Mouse (Mus musculus): ENCODE data around the gene Ablim1. TPM values are rescaled to one million over a fixed set of nuclear protein-coding genes. Genes with fewer than 3 reads are reported as not detected.
"Not testable (repeated sequence)": the region's sequence is repeated elsewhere in the genome, so short reads cannot be mapped to it uniquely, and the experiment has no call there.

Ablim1 gene
- polyA plus RNA-seq, 1 experiment from 2014 or later, result 48.0 TPM

DNA sequence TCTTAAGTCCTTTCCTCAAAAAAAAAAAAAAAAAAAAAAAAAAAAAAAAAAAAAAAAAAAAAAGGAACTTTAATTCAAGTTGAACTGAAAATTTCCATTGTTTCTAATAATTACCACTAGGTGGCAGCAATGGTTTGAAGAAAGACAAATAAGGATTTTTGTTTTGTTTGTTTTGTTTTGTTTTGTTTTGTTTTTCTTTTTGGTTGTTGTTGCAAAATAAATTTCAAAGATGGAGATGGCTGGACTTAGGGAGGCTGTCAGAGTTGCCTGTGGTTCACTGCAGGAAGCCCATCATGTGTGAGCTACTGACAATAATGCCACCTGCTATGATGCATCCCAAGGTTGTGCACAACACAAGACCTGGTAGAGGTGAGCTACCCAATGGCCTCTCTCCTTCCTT is 176.7 kb downstream of the Ablim1 start:
- H3K4me2 ChIP-seq, result no peak overlapping the region
- H3K27ac ChIP-seq (replicated peaks), result no peak overlapping the region
- peaks cover 25% of the 10 kb centered on the region for H3K4me1 ChIP-seq (replicated peaks)
- no peaks in the 10 kb centered on the region for H3K27me3 ChIP-seq
- H3K9me3 ChIP-seq, result no peaks in the 10 kb centered on the region
- no peak overlapping the region for H3K9ac ChIP-seq
- no peak for ATAC-seq (ENCODE audit: low read depth)
- H3K36me3 ChIP-seq, result no peaks in the 10 kb centered on the region
- no peak overlapping the region for H3K4me3 ChIP-seq

DNA sequence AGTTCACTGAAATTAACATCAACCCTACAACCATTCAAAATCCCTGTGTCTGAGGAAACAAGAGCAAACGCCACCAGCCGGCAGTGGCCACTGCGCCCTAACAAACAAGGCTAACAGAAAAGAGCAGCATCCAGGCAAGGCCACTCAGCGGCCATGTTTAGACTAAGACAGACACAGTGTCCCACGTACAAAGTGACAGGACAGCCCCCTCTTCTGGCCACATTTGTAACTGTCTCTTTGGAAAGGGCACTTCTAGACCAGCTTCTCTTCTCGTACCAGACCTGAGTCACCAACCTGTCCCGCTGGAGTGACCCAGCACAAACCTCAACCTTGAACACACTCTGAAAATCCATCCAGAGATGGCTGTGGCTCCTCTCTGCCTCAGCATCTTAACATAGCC is 178.5 kb downstream of the Ablim1 start:
- no peaks in the 10 kb centered on the region for H3K9me3 ChIP-seq
- no peak overlapping the region for H3K9ac ChIP-seq
- H3K4me2 ChIP-seq, result no peak overlapping the region
- H3K36me3 ChIP-seq, result no peaks in the 10 kb centered on the region
- ATAC-seq (ENCODE audit: low read depth), result peak; percentile 44; the same call in 1 of the 2 replicates
- no peak overlapping the region for H3K4me3 ChIP-seq
- WGBS, result 45% methylated on average over 7 of the region's 7 CpGs
- H3K4me1 ChIP-seq (replicated peaks), result peaks cover 25% of the 10 kb centered on the region
- no peaks in the 10 kb centered on the region for H3K27me3 ChIP-seq
- H3K27ac ChIP-seq (replicated peaks), result no peak overlapping the region

DNA sequence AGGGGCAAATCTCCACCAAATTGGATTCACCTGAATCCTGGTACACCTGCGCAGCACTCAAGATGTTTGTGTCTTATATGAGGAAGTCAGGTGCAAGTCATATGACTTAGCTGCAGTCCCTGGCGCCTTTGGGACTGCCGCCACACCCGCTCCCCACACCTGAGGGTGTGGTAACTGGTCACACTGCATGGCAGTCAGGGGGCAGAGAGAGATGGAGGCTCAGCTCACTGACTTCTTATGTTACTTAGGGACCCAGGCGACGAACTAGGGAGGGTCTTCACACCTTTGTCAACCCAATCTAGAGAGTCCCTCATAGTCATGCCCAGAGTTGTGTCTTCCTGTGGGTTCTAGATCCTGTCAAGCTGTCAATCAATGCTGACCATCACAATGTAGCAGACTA is 179.1 kb downstream of the Ablim1 start:
- not testable (repeated sequence) for H3K36me3 ChIP-seq; H3K4me2 ChIP-seq; H3K9me3 ChIP-seq; ATAC-seq (ENCODE audit: low read depth); H3K4me3 ChIP-seq; H3K27me3 ChIP-seq; H3K27ac ChIP-seq (replicated peaks); H3K9ac ChIP-seq
- H3K4me1 ChIP-seq (replicated peaks), result peaks cover 25% of the 10 kb centered on the region
- WGBS, result 91% methylated on average over 6 of the region's 6 CpGs

DNA sequence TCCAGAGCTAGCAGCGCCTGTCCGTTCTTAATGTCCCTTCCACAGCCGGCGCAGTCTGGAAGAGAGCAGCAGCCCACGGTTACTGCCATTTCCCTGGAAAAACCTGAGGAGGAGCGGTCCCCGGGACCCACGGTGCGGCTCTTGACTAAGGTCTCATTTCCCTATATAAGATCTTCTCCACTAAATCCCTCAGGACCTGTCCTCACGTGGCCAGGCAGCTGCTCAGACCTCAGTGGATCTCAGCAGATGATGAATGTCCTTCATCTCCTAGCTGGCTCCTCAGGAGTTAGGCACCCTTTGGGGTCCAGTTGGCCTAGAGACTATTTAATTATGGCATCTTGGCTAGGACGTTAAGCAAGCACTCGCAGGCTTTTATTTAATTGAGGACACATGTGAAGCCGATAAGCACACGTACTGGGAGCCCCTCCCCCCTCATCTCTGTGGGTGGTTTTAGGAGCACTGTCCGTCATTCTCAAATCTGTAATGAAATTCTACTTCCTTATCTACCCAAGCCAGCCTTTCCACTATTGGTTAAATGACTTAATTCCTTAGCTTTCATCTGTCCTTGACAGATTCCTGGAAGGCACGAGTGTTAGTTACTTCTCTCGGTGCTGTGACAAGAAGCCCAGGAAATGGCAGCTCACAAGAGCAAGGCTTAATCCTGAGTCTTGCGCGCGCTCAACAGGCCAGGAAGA is 179.9 kb downstream of the Ablim1 start:
- Histone ChIP-seq H3K27ac (replicated peaks) (peak overlapping the region; percentile 62), H3K4me3 (peak overlapping the region; percentile 0; the same call in 1 of the 2 replicates), H3K9ac (peak overlapping the region; percentile 47), H3K27me3 (no peaks in the 10 kb centered on the region), H3K36me3 (no peaks in the 10 kb centered on the region), H3K4me2 (peak overlapping the region; percentile 40), H3K9me3 (no peaks in the 10 kb centered on the region), H3K4me1 (replicated peaks) (peaks cover 25% of the 10 kb centered on the region)
- ATAC-seq (ENCODE audit: low read depth), result peak; percentile 41
- 41% methylated on average over 20 of the region's 20 CpGs for WGBS

DNA sequence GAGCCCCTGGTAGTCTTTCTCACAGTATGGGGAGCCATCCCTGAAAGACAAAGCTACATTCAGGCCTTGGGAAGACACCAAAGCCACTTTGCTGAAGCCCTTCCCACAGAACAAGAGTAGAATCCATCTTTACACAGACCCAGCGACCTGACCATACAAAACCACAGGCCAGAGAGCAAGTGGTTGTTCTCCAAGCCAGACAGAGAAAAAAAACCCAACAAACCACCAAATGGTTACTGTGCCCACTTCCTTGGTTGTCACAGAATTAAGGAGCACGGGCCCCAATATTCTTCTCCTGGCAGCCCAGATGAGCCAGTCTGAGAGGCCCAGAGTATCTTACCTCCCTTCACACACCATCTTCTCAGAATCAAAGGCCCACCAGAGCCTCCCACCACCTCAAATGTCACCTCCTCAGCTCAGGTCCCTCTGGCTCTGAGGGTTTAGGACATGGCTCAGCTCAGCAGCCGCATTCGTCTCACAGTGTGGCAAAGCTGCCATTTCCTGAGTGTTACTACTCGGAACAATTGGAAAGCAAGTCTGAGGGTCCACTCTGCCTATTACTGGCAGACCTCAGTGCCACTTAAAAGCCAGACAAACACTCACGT is 181.7 kb downstream of the Ablim1 start:
- no peaks in the 10 kb centered on the region for H3K9me3 ChIP-seq
- peaks cover 21% of the 10 kb centered on the region for H3K4me1 ChIP-seq (replicated peaks)
- no peak overlapping the region for H3K4me2 ChIP-seq
- H3K27me3 ChIP-seq, result no peaks in the 10 kb centered on the region
- no peak for ATAC-seq (ENCODE audit: low read depth)
- no peaks in the 10 kb centered on the region for H3K36me3 ChIP-seq
- no peak overlapping the region for H3K27ac ChIP-seq (replicated peaks)
- WGBS, result 84% methylated on average over 6 of the region's 6 CpGs
- H3K4me3 ChIP-seq, result no peak overlapping the region
- no peak overlapping the region for H3K9ac ChIP-seq

DNA sequence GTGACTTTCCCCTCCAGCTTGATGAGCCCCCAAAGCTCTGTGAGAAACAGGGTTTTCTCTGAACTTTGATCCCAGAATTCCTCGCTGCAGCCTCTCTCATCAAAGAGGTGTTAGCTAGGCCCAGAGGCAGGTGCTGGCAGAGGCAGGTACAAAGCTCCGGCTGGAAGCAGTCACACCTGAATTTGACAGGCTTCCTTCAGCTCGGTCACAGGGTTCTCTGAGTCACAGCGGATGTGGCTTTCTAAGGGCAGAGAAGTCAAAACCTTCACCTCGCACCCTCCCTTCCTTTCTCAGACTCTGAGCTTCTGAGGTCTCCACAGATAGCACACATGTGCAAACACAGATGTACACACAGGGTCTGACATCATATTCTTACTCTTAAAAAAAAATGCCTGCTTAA is 182.4 kb downstream of the Ablim1 start:
- H3K4me2 ChIP-seq, result no peak overlapping the region
- ATAC-seq (ENCODE audit: low read depth), result no peak
- 82% methylated on average over 5 of the region's 5 CpGs for WGBS
- H3K27me3 ChIP-seq, result no peaks in the 10 kb centered on the region
- peaks cover 21% of the 10 kb centered on the region for H3K4me1 ChIP-seq (replicated peaks)
- no peak overlapping the region for H3K9ac ChIP-seq
- H3K4me3 ChIP-seq, result no peak overlapping the region
- H3K9me3 ChIP-seq, result no peaks in the 10 kb centered on the region
- H3K36me3 ChIP-seq, result no peaks in the 10 kb centered on the region
- H3K27ac ChIP-seq (replicated peaks), result no peak overlapping the region

DNA sequence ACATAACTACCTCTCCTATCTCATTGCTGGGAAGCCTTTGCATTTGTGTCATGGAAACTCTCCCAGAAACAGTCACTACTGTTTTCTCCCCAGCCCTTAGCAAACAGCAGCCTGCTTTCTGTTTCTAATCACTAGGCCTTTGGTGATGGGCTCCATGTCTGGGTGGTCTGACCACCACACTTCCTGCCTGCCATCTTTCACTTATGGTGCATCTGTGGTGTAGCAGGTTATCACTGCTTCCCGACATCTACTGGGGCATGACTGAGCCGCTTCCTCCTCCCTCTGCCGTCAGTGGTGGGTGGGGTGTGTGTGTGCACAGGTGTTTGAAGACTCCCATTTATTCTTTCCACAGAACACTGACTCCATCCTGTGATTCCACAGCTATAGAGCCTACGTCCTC is 183.4 kb downstream of the Ablim1 start:
- Histone ChIP-seq H3K9me3 (no peaks in the 10 kb centered on the region), H3K27ac (replicated peaks) (no peak overlapping the region), H3K9ac (no peak overlapping the region), H3K27me3 (no peaks in the 10 kb centered on the region), H3K36me3 (no peaks in the 10 kb centered on the region), H3K4me1 (replicated peaks) (peaks cover 21% of the 10 kb centered on the region), H3K4me2 (no peak overlapping the region), H3K4me3 (no peak overlapping the region)
- ATAC-seq (ENCODE audit: low read depth), result no peak
- WGBS, result 91% methylated on average over 4 of the region's 4 CpGs

DNA sequence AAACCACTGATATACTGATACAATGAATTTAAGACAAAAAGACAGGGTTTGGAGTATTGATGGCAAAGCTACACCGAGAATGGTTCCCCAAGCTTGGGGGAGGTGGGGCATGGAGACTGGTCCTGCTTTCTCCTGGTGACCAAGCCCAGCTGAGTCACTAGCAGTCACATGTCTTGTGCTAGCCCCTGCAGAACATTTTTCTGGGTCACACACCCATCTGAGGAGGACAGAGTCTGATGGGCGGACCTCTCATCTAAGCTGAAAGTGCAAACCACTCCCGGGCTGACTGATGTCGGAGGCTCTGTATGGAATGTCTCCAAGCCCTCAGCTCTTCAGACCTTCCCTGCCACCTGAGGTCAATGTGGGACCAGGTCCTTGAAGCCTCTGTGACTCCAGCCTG is 184.1 kb downstream of the Ablim1 start:
- Histone ChIP-seq H3K36me3 (no peaks in the 10 kb centered on the region), H3K9ac (no peak overlapping the region), H3K4me1 (replicated peaks) (peaks cover 21% of the 10 kb centered on the region), H3K9me3 (no peaks in the 10 kb centered on the region), H3K27ac (replicated peaks) (no peak overlapping the region), H3K27me3 (no peaks in the 10 kb centered on the region), H3K4me2 (no peak overlapping the region), H3K4me3 (no peak overlapping the region)
- WGBS, result 92% methylated on average over 4 of the region's 4 CpGs
- ATAC-seq (ENCODE audit: low read depth), result no peak

DNA sequence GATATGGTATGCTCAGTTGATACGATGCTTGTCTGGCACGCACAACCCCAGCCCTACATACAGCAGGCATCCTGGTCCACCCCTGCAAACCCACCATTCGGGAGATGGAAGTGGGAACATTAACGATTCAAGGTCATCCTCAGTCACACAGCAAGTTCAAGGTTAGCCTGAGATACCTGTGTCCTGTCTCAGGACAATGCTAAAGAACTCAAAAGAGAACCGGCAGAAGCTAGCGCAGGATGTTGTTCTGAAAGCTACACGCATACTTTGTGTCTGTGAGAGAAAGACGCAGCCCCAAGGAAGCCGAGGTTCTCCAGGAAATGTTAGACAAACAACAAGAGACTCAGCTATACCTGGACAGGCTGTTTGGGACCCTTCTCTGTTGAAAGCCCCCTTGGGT is 185.0 kb downstream of the Ablim1 start:
- no peak for ATAC-seq (ENCODE audit: low read depth)

DNA sequence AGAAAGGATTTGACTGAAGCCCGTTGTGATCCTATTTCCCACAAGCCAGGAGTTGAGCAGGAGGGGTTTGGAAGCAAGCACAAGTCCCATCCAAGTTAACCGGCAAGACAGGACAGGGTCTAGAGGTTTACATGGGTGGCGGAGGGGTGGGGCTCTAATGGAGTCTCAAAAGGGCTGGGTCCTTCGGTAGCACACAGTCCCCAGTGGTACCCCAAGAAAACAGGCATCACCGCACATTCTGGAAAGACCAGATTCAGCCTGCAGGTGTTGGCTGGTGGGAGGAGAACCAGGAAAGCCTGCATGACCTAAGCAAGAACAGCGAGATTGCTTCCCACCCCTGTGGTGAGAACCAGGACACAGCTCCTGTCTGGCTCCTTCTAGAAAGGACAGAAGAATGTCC is 186.7 kb downstream of the Ablim1 start:
- Histone ChIP-seq H3K9me3 (no peaks in the 10 kb centered on the region), H3K36me3 (no peaks in the 10 kb centered on the region), H3K4me3 (no peak overlapping the region), H3K27ac (replicated peaks) (no peak overlapping the region), H3K27me3 (no peaks in the 10 kb centered on the region), H3K4me2 (no peak overlapping the region), H3K9ac (no peak overlapping the region), H3K4me1 (replicated peaks) (peaks cover 11% of the 10 kb centered on the region; the same call in 1 of the 2 replicates)
- ATAC-seq (ENCODE audit: low read depth), result no peak
- 72% methylated on average over 6 of the region's 6 CpGs for WGBS

More for the DNA sequence above, 185.0 kb downstream of the Ablim1 start:
- no peaks in the 10 kb centered on the region for H3K9me3 ChIP-seq
- no peak overlapping the region for H3K27ac ChIP-seq (replicated peaks)
- no peak overlapping the region for H3K4me2 ChIP-seq
- H3K4me1 ChIP-seq (replicated peaks), result peaks cover 17% of the 10 kb centered on the region
- no peak overlapping the region for H3K4me3 ChIP-seq
- WGBS, result 89% methylated on average over 9 of the region's 9 CpGs
- H3K9ac ChIP-seq, result no peak overlapping the region
- H3K36me3 ChIP-seq, result no peaks in the 10 kb centered on the region
- H3K27me3 ChIP-seq, result no peaks in the 10 kb centered on the region

DNA sequence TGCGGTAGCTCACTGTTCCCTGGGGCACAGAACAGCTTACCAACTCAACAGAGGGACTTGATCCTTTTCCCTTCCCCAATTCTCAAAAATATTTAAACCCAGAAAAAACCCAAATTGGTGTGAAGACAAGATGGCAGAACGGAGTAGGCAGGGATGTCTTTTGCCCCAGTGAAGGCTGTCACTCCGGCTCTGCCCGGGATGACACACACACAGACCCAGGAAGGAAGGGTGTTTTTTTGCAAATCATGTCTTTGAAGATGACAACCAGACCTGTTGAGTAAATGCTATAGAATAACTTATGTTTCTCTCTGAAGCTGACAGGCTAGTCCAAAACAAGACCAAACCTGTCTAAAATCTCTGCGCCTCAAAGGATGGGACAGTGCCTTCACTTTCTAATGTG is 187.2 kb downstream of the Ablim1 start:
- Histone ChIP-seq H3K27me3 (no peaks in the 10 kb centered on the region), H3K9ac (no peak overlapping the region), H3K4me3 (no peak overlapping the region), H3K36me3 (no peaks in the 10 kb centered on the region), H3K4me1 (replicated peaks) (peaks cover 11% of the 10 kb centered on the region; the same call in 1 of the 2 replicates), H3K27ac (replicated peaks) (no peak overlapping the region), H3K9me3 (no peaks in the 10 kb centered on the region), H3K4me2 (no peak overlapping the region)
- no peak for ATAC-seq (ENCODE audit: low read depth)
- WGBS, result 94% methylated on average over 5 of the region's 5 CpGs

DNA sequence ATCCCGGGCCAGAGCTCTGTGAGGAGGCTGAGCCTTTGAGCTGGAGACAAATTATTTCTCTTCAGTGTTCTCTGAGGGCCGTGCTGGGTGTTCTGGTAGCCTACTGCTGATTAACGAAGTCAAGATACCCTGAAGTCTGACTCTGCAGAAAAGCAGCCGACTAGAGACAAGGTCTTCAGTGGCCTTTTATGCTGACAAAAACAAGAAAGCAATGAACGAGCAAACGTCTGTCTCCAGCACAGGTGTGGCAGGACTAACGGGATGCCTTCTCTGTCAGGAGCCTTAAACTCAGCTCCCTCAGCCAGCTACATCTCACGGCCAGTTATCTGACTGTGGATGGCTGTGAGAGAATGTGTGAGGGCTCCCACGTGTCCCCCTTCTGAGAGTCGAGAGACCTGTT is 187.8 kb downstream of the Ablim1 start:
- 78% methylated on average over 10 of the region's 10 CpGs for WGBS
- H3K4me1 ChIP-seq (replicated peaks), result peaks cover 11% of the 10 kb centered on the region; the same call in 1 of the 2 replicates
- no peak for ATAC-seq (ENCODE audit: low read depth)

DNA sequence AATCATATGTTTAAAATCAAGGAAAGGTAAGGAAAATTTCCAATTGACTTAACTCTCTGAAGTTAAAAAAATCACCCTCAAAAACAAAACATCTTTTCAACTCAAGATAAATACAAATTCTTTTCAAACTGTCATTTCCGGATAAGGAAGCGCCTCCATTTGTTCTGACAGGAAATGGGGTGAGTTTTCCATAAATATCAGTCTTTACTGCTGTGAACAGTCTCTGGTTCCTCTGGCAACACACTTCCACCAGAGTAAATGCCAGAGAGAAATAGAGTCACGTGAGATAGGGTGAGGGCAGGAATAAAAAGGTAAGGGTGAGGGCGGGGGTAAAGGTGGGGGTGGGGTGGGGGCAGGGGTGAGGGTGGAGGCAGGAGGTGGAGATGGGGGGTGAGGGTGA is 189.8 kb downstream of the Ablim1 start:
- Histone ChIP-seq H3K4me3 (no peak overlapping the region), H3K27me3 (no peaks in the 10 kb centered on the region), H3K9me3 (no peaks in the 10 kb centered on the region), H3K4me1 (replicated peaks) (peaks cover 13% of the 10 kb centered on the region), H3K4me2 (no peak overlapping the region), H3K36me3 (no peaks in the 10 kb centered on the region), H3K9ac (no peak overlapping the region), H3K27ac (replicated peaks) (no peak overlapping the region)
- ATAC-seq (ENCODE audit: low read depth), result no peak
- whole genome bisulfite sequencing, result 78% methylated on average over 4 of the region's 4 CpGs

More for the DNA sequence above, 187.8 kb downstream of the Ablim1 start:
- Histone ChIP-seq H3K9ac (no peak overlapping the region), H3K9me3 (no peaks in the 10 kb centered on the region), H3K27ac (replicated peaks) (no peak overlapping the region), H3K36me3 (no peaks in the 10 kb centered on the region), H3K4me3 (no peak overlapping the region), H3K27me3 (no peaks in the 10 kb centered on the region), H3K4me2 (no peak overlapping the region)
